14 mouse cellular contexts compared by ENCODE assay signal in genomic region chr17:80808069-80808468, GRCm38 (mm10).
DNase-seq lines count a peak whose midpoint lies in the region; ATAC-seq lines count a peak whose summit lies in the region.
"Had no signal": no experiment of that assay in that cellular context is flagged by ENCODE, and none has a peak within 500 bp of the region (broad histone marks: within the 10 kb centered on the region; RNA-seq: fewer than 3 reads in every experiment).

No protein-coding gene starts in this region.

- no peak for ATAC-seq in kidney, embryonic 16.5 days (ENCODE audit: low FRiP score, low TSS enrichment)
- ATAC-seq in hindbrain, embryonic 16.5 days, result no peak

- no peaks in the 10 kb centered on the region for H3K9me3 ChIP-seq in kidney, embryonic 16.5 days (ENCODE audit: low read length)
- H3K9me3 ChIP-seq in hindbrain, embryonic 16.5 days (ENCODE audit: control insufficient read depth, low read length), result no peaks in the 10 kb centered on the region
- H3K9me3 ChIP-seq: liver, embryonic 15.5 days had no signal

- no peaks in the 10 kb centered on the region for H3K27me3 ChIP-seq in kidney, embryonic 16.5 days (ENCODE audit: insufficient read depth, low read length)
- no peaks in the 10 kb centered on the region for H3K27me3 ChIP-seq in hindbrain, embryonic 16.5 days (replicated peaks; ENCODE audit: control insufficient read depth, insufficient read depth, low read length)
- H3K27me3 ChIP-seq: liver, embryonic 15.5 days had no signal

- H3K27ac ChIP-seq in kidney, embryonic 16.5 days (ENCODE audit: low read length), result no peak overlapping the region
- H3K27ac ChIP-seq in hindbrain, embryonic 16.5 days (ENCODE audit: low read depth, low read length), result no peak overlapping the region
- H3K27ac ChIP-seq: liver, embryonic 15.5 days had no signal

- no peaks in the 10 kb centered on the region for H3K36me3 ChIP-seq in kidney, embryonic 16.5 days (ENCODE audit: insufficient read depth, low read length)
- H3K36me3 ChIP-seq in hindbrain, embryonic 16.5 days (ENCODE audit: control insufficient read depth, insufficient read depth, low read length), result no peaks in the 10 kb centered on the region
- H3K36me3 ChIP-seq: liver, embryonic 15.5 days had no signal

- no peak overlapping the region for H3K4me2 ChIP-seq in kidney, embryonic 16.5 days (replicated peaks; ENCODE audit: low read depth, low read length)
- no peak overlapping the region for H3K4me2 ChIP-seq in hindbrain, embryonic 16.5 days (ENCODE audit: low read length)
- H3K4me2 ChIP-seq: liver, embryonic 15.5 days had no signal

- WGBS in kidney, embryonic 16.5 days, result 52% methylated on average over 10 of the region's 10 CpGs
- 68% methylated on average over 10 of the region's 10 CpGs for WGBS in hindbrain, embryonic 16.5 days

- no peak overlapping the region for H3K9ac ChIP-seq in kidney, embryonic 16.5 days (replicated peaks; ENCODE audit: low read length)
- H3K9ac ChIP-seq in hindbrain, embryonic 16.5 days (ENCODE audit: low read depth, low read length), result no peak overlapping the region
- H3K9ac ChIP-seq: liver, embryonic 15.5 days had no signal

- DNase-seq in kidney, adult 11 months, result peak; percentile 58
- peak; percentile 29 for DNase-seq in Muller cell, postnatal 12 days (ENCODE audit: inconsistent ontology term)
- peak; percentile 35 for DNase-seq in fibroblast of lung, adult 2 months (ENCODE audit: low read depth)
- DNase-seq in kidney, postnatal 14 days, result peak; percentile 63
- no peak for DNase-seq in layer of hippocampus, adult 9-11 months
- DNase-seq in gastrocnemius, postnatal 10 days, result no peak
- DNase-seq: cerebellum, adult 8-10 months; midbrain, embryonic 14.5 days; thymus, adult 18-20 months had no signal

- peaks cover 11% of the 10 kb centered on the region for H3K4me1 ChIP-seq in kidney, embryonic 16.5 days (ENCODE audit: insufficient read depth, low read length)
- no peaks in the 10 kb centered on the region for H3K4me1 ChIP-seq in hindbrain, embryonic 16.5 days (ENCODE audit: control insufficient read depth, insufficient read depth, low read depth, low read length)
- H3K4me1 ChIP-seq: liver, embryonic 15.5 days had no signal

- no peak overlapping the region for H3K4me3 ChIP-seq in kidney, embryonic 16.5 days (ENCODE audit: low read length)
- H3K4me3 ChIP-seq in hindbrain, embryonic 16.5 days (ENCODE audit: low read length), result no peak overlapping the region
- H3K4me3 ChIP-seq: erythroblast, embryonic 14.5 days; left cerebral cortex, adult 2 months; liver, embryonic 15.5 days had no signal

Comparison
In these comparisons a context has a peak if more than half of its experiments do, and no peak if none do; other contexts are left out.
1. DNase-seq: peak in kidney, adult 11 months (single experiment), Muller cell, postnatal 12 days (single experiment), fibroblast of lung, adult 2 months (single experiment) and kidney, postnatal 14 days (single experiment); none in layer of hippocampus, adult 9-11 months (single experiment) and gastrocnemius, postnatal 10 days (single experiment).